Mouse (Mus musculus): ENCODE measurements around the gene Elp4.

Elp4 gene

GRCm38 (mm10) chr2:105817965-105818364 is 86.4 kb downstream of the Elp4 start:
- TF ChIP-seq NANOG (IDR thresholded peaks at IDR 0.05; ENCODE audit: borderline replicate concordance, low read length): no peak
- TF ChIP-seq CTCF (conservative IDR thresholded peaks at IDR 0.05; ENCODE audit: low read length): no peak
- no peak for TF ChIP-seq POU5F1 (IDR thresholded peaks at IDR 0.05; ENCODE audit: borderline replicate concordance, low read length)
- Histone ChIP-seq H3K27me3 (ENCODE audit: insufficient read depth, low read length) (no peaks in the 10 kb centered on the region), H3K36me3 (ENCODE audit: insufficient read depth, low read length) (peaks cover 7% of the 10 kb centered on the region; the same call in 1 of the 2 replicates), H3K9me3 (ENCODE audit: low read length) (peaks cover 10% of the 10 kb centered on the region), H3K4me1 (replicated peaks; ENCODE audit: low read depth, low read length) (no peaks in the 10 kb centered on the region), H3K4me3 (replicated peaks; ENCODE audit: low read length) (no peak overlapping the region)

GRCm38 (mm10) chr2:105815170-105815569 is 89.2 kb downstream of the Elp4 start:
- no peak overlapping the region for H3K4me3 ChIP-seq (replicated peaks; ENCODE audit: low read length)
- no peaks in the 10 kb centered on the region for H3K4me1 ChIP-seq (replicated peaks; ENCODE audit: low read depth, low read length)
- no peaks in the 10 kb centered on the region for H3K27me3 ChIP-seq (ENCODE audit: insufficient read depth, low read length)
- TF ChIP-seq NANOG (IDR thresholded peaks at IDR 0.05; ENCODE audit: borderline replicate concordance, low read length): no peak
- no peak for TF ChIP-seq POU5F1 (IDR thresholded peaks at IDR 0.05; ENCODE audit: borderline replicate concordance, low read length)
- no peak for TF ChIP-seq CTCF (conservative IDR thresholded peaks at IDR 0.05; ENCODE audit: low read length)
- no peaks in the 10 kb centered on the region for H3K36me3 ChIP-seq (ENCODE audit: insufficient read depth, low read length)
- no peaks in the 10 kb centered on the region for H3K9me3 ChIP-seq (ENCODE audit: low read length)

GRCm38 (mm10) chr2:105813041-105813440 is 91.3 kb downstream of the Elp4 start:
- TF ChIP-seq NANOG (IDR thresholded peaks at IDR 0.05; ENCODE audit: borderline replicate concordance, low read length): no peak
- no peak for TF ChIP-seq POU5F1 (IDR thresholded peaks at IDR 0.05; ENCODE audit: borderline replicate concordance, low read length)
- TF ChIP-seq CTCF (conservative IDR thresholded peaks at IDR 0.05; ENCODE audit: low read length): no peak
- Histone ChIP-seq H3K27me3 (ENCODE audit: insufficient read depth, low read length) (no peaks in the 10 kb centered on the region), H3K4me3 (replicated peaks; ENCODE audit: low read length) (no peak overlapping the region), H3K36me3 (ENCODE audit: insufficient read depth, low read length) (no peaks in the 10 kb centered on the region), H3K4me1 (replicated peaks; ENCODE audit: low read depth, low read length) (no peaks in the 10 kb centered on the region), H3K9me3 (ENCODE audit: low read length) (no peaks in the 10 kb centered on the region)

GRCm38 (mm10) chr2:105810286-105810685 is 94.1 kb downstream of the Elp4 start:
- no peak overlapping the region for H3K4me3 ChIP-seq (replicated peaks; ENCODE audit: low read length)

GRCm38 (mm10) chr2:105806571-105806970 is 97.8 kb downstream of the Elp4 start:
- Histone ChIP-seq H3K27me3 (ENCODE audit: insufficient read depth, low read length) (no peaks in the 10 kb centered on the region), H3K9me3 (ENCODE audit: low read length) (no peaks in the 10 kb centered on the region), H3K4me3 (replicated peaks; ENCODE audit: low read length) (no peak overlapping the region), H3K36me3 (ENCODE audit: insufficient read depth, low read length) (no peaks in the 10 kb centered on the region), H3K4me1 (replicated peaks; ENCODE audit: low read depth, low read length) (no peaks in the 10 kb centered on the region)
- TF ChIP-seq CTCF (conservative IDR thresholded peaks at IDR 0.05; ENCODE audit: low read length): no peak
- TF ChIP-seq POU5F1 (IDR thresholded peaks at IDR 0.05; ENCODE audit: borderline replicate concordance, low read length): no peak
- TF ChIP-seq NANOG (IDR thresholded peaks at IDR 0.05; ENCODE audit: borderline replicate concordance, low read length): no peak

More at GRCm38 (mm10) chr2:105810286-105810685, 94.1 kb downstream of the Elp4 start:
- no peaks in the 10 kb centered on the region for H3K36me3 ChIP-seq (ENCODE audit: insufficient read depth, low read length)
- H3K4me1 ChIP-seq (replicated peaks; ENCODE audit: low read depth, low read length): no peaks in the 10 kb centered on the region
- TF ChIP-seq CTCF (conservative IDR thresholded peaks at IDR 0.05; ENCODE audit: low read length) (no peak), NANOG (IDR thresholded peaks at IDR 0.05; ENCODE audit: borderline replicate concordance, low read length) (no peak), POU5F1 (IDR thresholded peaks at IDR 0.05; ENCODE audit: borderline replicate concordance, low read length) (no peak)
- no peaks in the 10 kb centered on the region for H3K9me3 ChIP-seq (ENCODE audit: low read length)
- no peaks in the 10 kb centered on the region for H3K27me3 ChIP-seq (ENCODE audit: insufficient read depth, low read length)

GRCm38 (mm10) chr2:105806047-105806446 is 98.3 kb downstream of the Elp4 start:
- Histone ChIP-seq H3K9me3 (ENCODE audit: low read length) (no peaks in the 10 kb centered on the region), H3K36me3 (ENCODE audit: insufficient read depth, low read length) (no peaks in the 10 kb centered on the region), H3K4me1 (replicated peaks; ENCODE audit: low read depth, low read length) (no peaks in the 10 kb centered on the region), H3K27me3 (ENCODE audit: insufficient read depth, low read length) (no peaks in the 10 kb centered on the region), H3K4me3 (replicated peaks; ENCODE audit: low read length) (no peak overlapping the region)
- TF ChIP-seq POU5F1 (IDR thresholded peaks at IDR 0.05; ENCODE audit: borderline replicate concordance, low read length) (no peak), CTCF (conservative IDR thresholded peaks at IDR 0.05; ENCODE audit: low read length) (no peak), NANOG (IDR thresholded peaks at IDR 0.05; ENCODE audit: borderline replicate concordance, low read length) (no peak)

GRCm38 (mm10) chr2:105805210-105805609 is 99.2 kb downstream of the Elp4 start:
- no peak overlapping the region for H3K4me3 ChIP-seq (replicated peaks; ENCODE audit: low read length)
- H3K36me3 ChIP-seq (ENCODE audit: insufficient read depth, low read length): no peaks in the 10 kb centered on the region
- no peaks in the 10 kb centered on the region for H3K27me3 ChIP-seq (ENCODE audit: insufficient read depth, low read length)
- H3K9me3 ChIP-seq (ENCODE audit: low read length): no peaks in the 10 kb centered on the region
- TF ChIP-seq NANOG (IDR thresholded peaks at IDR 0.05; ENCODE audit: borderline replicate concordance, low read length) (no peak), CTCF (conservative IDR thresholded peaks at IDR 0.05; ENCODE audit: low read length) (no peak), POU5F1 (IDR thresholded peaks at IDR 0.05; ENCODE audit: borderline replicate concordance, low read length) (no peak)
- H3K4me1 ChIP-seq (replicated peaks; ENCODE audit: low read depth, low read length): no peaks in the 10 kb centered on the region

GRCm38 (mm10) chr2:105804506-105804905 is 99.9 kb downstream of the Elp4 start:
- Histone ChIP-seq H3K4me1 (replicated peaks; ENCODE audit: low read depth, low read length) (no peaks in the 10 kb centered on the region), H3K9me3 (ENCODE audit: low read length) (no peaks in the 10 kb centered on the region)
- TF ChIP-seq CTCF (conservative IDR thresholded peaks at IDR 0.05; ENCODE audit: low read length) (no peak), NANOG (IDR thresholded peaks at IDR 0.05; ENCODE audit: borderline replicate concordance, low read length) (no peak), POU5F1 (IDR thresholded peaks at IDR 0.05; ENCODE audit: borderline replicate concordance, low read length) (no peak)

GRCm38 (mm10) chr2:105803427-105803826 is 100.9 kb downstream of the Elp4 start:
- Histone ChIP-seq H3K4me3 (replicated peaks; ENCODE audit: low read length) (no peak overlapping the region), H3K4me1 (replicated peaks; ENCODE audit: low read depth, low read length) (no peaks in the 10 kb centered on the region), H3K9me3 (ENCODE audit: low read length) (no peaks in the 10 kb centered on the region), H3K36me3 (ENCODE audit: insufficient read depth, low read length) (no peaks in the 10 kb centered on the region), H3K27me3 (ENCODE audit: insufficient read depth, low read length) (no peaks in the 10 kb centered on the region)
- TF ChIP-seq NANOG (IDR thresholded peaks at IDR 0.05; ENCODE audit: borderline replicate concordance, low read length): no peak
- no peak for TF ChIP-seq CTCF (conservative IDR thresholded peaks at IDR 0.05; ENCODE audit: low read length)
- TF ChIP-seq POU5F1 (IDR thresholded peaks at IDR 0.05; ENCODE audit: borderline replicate concordance, low read length): no peak

More at GRCm38 (mm10) chr2:105804506-105804905, 99.9 kb downstream of the Elp4 start:
- no peaks in the 10 kb centered on the region for H3K36me3 ChIP-seq (ENCODE audit: insufficient read depth, low read length)
- no peak overlapping the region for H3K4me3 ChIP-seq (replicated peaks; ENCODE audit: low read length)
- no peaks in the 10 kb centered on the region for H3K27me3 ChIP-seq (ENCODE audit: insufficient read depth, low read length)

Measured in E14TG2a.4 (cell line).